Mouse (Mus musculus): ENCODE measurements around the gene Dlk1. TPM values are rescaled to one million over a fixed set of nuclear protein-coding genes. Genes with fewer than 3 reads are reported as not detected.

Gene Dlk1
- total RNA-seq (2014; rRNA removed) (not detected in 2 replicates), polyA plus RNA-seq (2012; rRNA removed) (0.05 TPM in 1 of 2 replicates, not detected in the other)

DNA sequence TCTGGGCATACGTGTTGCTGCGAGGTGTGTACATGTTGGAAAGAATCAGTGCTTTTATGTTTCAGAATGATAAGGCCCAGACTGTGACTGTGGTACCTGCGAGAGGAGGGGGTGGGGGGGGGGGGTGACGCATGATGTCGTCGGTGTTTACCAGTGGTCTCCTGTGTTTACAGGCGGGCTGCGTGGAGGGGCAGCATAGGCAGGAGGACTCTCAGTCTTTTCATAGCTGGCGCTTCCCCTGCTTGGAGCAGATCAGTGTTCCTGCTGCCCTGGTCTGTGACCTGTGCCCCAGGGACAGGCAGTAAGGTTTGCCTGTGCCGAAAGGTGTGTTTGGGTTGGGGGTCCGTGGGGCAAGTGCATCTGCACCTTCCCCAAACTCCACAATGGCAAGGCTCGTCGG is at the start of gene Dlk1:
Dlk1 (plus strand) TSS at position 232 of the 400 bp plus-strand sequence.
- H3K4me3 ChIP-seq (ENCODE audit: insufficient read depth, low read depth, low read length): no peak within 1 kb of the TSS
- no peak within 1 kb of the TSS for H3K27ac ChIP-seq (replicated peaks; ENCODE audit: insufficient read depth, low read depth, low read length)
- H3K79me2 ChIP-seq (ENCODE audit: control insufficient read depth, insufficient read depth, low read length): no peaks in the 10 kb centered on the region
- TF ChIP-seq CTCF (IDR thresholded peaks at IDR 0.05; ENCODE audit: low read depth, low read length) (no peak), POLR2A (IDR thresholded peaks at IDR 0.05; ENCODE audit: extremely low read depth, insufficient read depth, low read length) (no peak)
- whole genome bisulfite sequencing: 14% methylated on average over 13 of the region's 13 CpGs
- H3K9ac ChIP-seq (ENCODE audit: low read depth, low read length): no peak within 1 kb of the TSS
- H3K36me3 ChIP-seq (ENCODE audit: control insufficient read depth, insufficient read depth, low read length): no peaks in the 10 kb centered on the region
- DNase-seq (ENCODE audit: extremely low read depth, low read depth, low spot score): no peak
- peaks cover 4% of the 10 kb centered on the region; the same call in 1 of the 2 replicates for H3K27me3 ChIP-seq (ENCODE audit: control insufficient read depth, insufficient read depth, low read length)
- no peaks in the 10 kb centered on the region for H3K4me1 ChIP-seq (ENCODE audit: control insufficient read depth, insufficient read depth, low read length)

DNA sequence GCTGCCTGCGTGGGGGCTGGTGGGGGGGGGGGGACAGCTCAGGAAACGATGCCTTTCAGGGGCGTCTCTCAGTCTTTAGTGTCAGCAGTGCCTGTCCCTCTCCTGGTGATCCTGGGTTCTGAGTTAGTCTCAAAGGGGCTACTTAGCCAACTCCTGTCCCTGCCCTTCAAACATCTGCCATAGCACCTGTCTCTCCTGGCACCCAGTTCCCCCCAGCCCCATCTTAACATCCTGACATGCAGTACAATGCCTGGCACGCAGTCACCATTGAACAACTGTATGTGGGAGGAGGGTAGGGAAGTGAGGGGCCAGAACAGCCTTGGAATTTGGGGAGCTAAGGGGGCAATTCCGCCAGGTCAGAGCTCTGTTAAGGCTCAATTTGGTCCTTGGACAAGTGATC is 49.7 kb upstream of the Dlk1 start:
- H3K4me1 ChIP-seq (ENCODE audit: control insufficient read depth, insufficient read depth, low read length): no peaks in the 10 kb centered on the region
- no peaks in the 10 kb centered on the region for H3K36me3 ChIP-seq (ENCODE audit: control insufficient read depth, insufficient read depth, low read length)
- DNase-seq (ENCODE audit: extremely low read depth, low read depth, low spot score): no peak
- no peak overlapping the region for H3K9ac ChIP-seq (ENCODE audit: low read depth, low read length)
- H3K79me2 ChIP-seq (ENCODE audit: control insufficient read depth, insufficient read depth, low read length): no peaks in the 10 kb centered on the region
- no peak overlapping the region for H3K27ac ChIP-seq (replicated peaks; ENCODE audit: insufficient read depth, low read depth, low read length)
- 81% methylated on average over 5 of the region's 5 CpGs for WGBS
- H3K4me3 ChIP-seq (ENCODE audit: insufficient read depth, low read depth, low read length): no peak overlapping the region
- TF ChIP-seq CTCF (IDR thresholded peaks at IDR 0.05; ENCODE audit: low read depth, low read length) (no peak), POLR2A (IDR thresholded peaks at IDR 0.05; ENCODE audit: extremely low read depth, insufficient read depth, low read length) (no peak)
- no peaks in the 10 kb centered on the region for H3K27me3 ChIP-seq (ENCODE audit: control insufficient read depth, insufficient read depth, low read length)

DNA sequence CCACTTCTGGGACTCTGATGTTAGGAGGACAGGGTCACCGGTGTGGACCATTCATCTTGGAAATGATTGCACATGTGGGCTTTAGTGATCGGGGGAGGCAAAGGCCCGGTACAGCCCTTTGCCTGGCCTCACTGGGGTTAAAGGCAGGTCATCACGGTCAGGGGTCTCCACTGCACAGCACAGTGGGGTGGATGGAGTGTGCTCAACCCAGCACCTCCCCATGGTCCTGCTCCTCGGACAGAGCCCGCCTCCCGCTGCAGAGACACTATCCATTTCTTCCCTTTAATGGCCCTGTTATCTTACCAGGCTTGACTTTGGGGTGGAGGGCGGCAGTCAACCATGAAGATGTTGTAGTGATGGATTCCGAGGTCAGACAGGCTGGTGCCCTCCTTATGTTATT is 48.9 kb upstream of the Dlk1 start:
- Histone ChIP-seq H3K27me3 (ENCODE audit: control insufficient read depth, insufficient read depth, low read length) (no peaks in the 10 kb centered on the region), H3K79me2 (ENCODE audit: control insufficient read depth, insufficient read depth, low read length) (no peaks in the 10 kb centered on the region), H3K9ac (ENCODE audit: low read depth, low read length) (no peak overlapping the region), H3K4me3 (ENCODE audit: insufficient read depth, low read depth, low read length) (no peak overlapping the region), H3K36me3 (ENCODE audit: control insufficient read depth, insufficient read depth, low read length) (no peaks in the 10 kb centered on the region), H3K4me1 (ENCODE audit: control insufficient read depth, insufficient read depth, low read length) (no peaks in the 10 kb centered on the region), H3K27ac (replicated peaks; ENCODE audit: insufficient read depth, low read depth, low read length) (no peak overlapping the region)
- no peak for DNase-seq (ENCODE audit: extremely low read depth, low read depth, low spot score)
- WGBS: 86% methylated on average over 9 of the region's 9 CpGs
- TF ChIP-seq POLR2A (IDR thresholded peaks at IDR 0.05; ENCODE audit: extremely low read depth, insufficient read depth, low read length) (no peak), CTCF (IDR thresholded peaks at IDR 0.05; ENCODE audit: low read depth, low read length) (no peak)

DNA sequence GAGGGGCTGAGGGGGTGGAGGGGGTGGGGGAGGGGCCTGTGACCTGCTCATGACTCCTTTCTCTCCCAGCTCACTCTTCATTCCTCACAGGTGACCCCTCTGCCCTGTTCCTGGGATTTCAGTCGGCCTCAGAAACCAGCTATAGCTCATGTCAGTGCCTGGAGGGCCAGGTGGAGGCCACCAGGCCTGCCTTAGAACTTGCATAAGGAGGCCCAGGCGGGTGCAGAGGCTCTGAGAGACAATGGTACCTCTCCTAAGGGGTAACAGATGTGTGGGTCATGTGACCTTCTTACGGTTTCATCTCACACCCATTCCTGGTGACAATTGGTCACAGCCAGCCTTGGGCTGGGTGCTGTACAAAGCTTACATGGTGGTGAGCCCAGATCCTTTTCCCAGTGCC is 46.6 kb upstream of the Dlk1 start:
- no peak overlapping the region for H3K9ac ChIP-seq (ENCODE audit: low read depth, low read length)
- no peak overlapping the region for H3K4me3 ChIP-seq (ENCODE audit: insufficient read depth, low read depth, low read length)
- no peak overlapping the region for H3K27ac ChIP-seq (replicated peaks; ENCODE audit: insufficient read depth, low read depth, low read length)
- TF ChIP-seq CTCF (IDR thresholded peaks at IDR 0.05; ENCODE audit: low read depth, low read length): no peak
- TF ChIP-seq POLR2A (IDR thresholded peaks at IDR 0.05; ENCODE audit: extremely low read depth, insufficient read depth, low read length): no peak
- H3K4me1 ChIP-seq (ENCODE audit: control insufficient read depth, insufficient read depth, low read length): no peaks in the 10 kb centered on the region
- H3K36me3 ChIP-seq (ENCODE audit: control insufficient read depth, insufficient read depth, low read length): no peaks in the 10 kb centered on the region
- 71% methylated on average over 3 of the region's 3 CpGs for WGBS
- H3K27me3 ChIP-seq (ENCODE audit: control insufficient read depth, insufficient read depth, low read length): no peaks in the 10 kb centered on the region
- DNase-seq (ENCODE audit: extremely low read depth, low read depth, low spot score): no peak
- H3K79me2 ChIP-seq (ENCODE audit: control insufficient read depth, insufficient read depth, low read length): no peaks in the 10 kb centered on the region

DNA sequence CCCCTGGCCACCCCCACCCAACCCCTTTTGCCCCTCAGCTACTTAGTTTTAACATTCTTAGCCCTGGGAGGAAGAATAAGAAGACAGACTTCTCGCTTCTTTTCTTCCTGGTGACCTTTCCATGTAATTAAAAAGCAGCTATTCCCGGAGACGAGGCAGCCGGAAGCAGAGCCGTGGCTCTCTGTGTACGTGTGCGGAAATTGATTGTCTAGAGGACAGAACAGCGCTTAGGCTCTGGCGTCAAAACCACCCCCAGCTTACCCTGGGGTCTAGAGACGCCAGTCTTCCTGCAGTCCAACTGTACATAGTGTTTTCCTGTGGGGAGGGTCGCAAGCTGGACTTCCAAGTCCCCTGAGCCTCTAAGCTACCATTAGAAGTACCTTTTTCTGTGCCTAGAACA is 41.9 kb upstream of the Dlk1 start:
- no peak for DNase-seq (ENCODE audit: extremely low read depth, low read depth, low spot score)
- H3K4me3 ChIP-seq (ENCODE audit: insufficient read depth, low read depth, low read length): no peak overlapping the region
- WGBS: 60% methylated on average over 11 of the region's 11 CpGs
- no peaks in the 10 kb centered on the region for H3K27me3 ChIP-seq (ENCODE audit: control insufficient read depth, insufficient read depth, low read length)
- H3K27ac ChIP-seq (replicated peaks; ENCODE audit: insufficient read depth, low read depth, low read length): no peak overlapping the region
- no peaks in the 10 kb centered on the region for H3K36me3 ChIP-seq (ENCODE audit: control insufficient read depth, insufficient read depth, low read length)
- H3K4me1 ChIP-seq (ENCODE audit: control insufficient read depth, insufficient read depth, low read length): no peaks in the 10 kb centered on the region
- TF ChIP-seq CTCF (IDR thresholded peaks at IDR 0.05; ENCODE audit: low read depth, low read length): no peak
- TF ChIP-seq POLR2A (IDR thresholded peaks at IDR 0.05; ENCODE audit: extremely low read depth, insufficient read depth, low read length): no peak
- H3K79me2 ChIP-seq (ENCODE audit: control insufficient read depth, insufficient read depth, low read length): no peaks in the 10 kb centered on the region
- H3K9ac ChIP-seq (ENCODE audit: low read depth, low read length): no peak overlapping the region

DNA sequence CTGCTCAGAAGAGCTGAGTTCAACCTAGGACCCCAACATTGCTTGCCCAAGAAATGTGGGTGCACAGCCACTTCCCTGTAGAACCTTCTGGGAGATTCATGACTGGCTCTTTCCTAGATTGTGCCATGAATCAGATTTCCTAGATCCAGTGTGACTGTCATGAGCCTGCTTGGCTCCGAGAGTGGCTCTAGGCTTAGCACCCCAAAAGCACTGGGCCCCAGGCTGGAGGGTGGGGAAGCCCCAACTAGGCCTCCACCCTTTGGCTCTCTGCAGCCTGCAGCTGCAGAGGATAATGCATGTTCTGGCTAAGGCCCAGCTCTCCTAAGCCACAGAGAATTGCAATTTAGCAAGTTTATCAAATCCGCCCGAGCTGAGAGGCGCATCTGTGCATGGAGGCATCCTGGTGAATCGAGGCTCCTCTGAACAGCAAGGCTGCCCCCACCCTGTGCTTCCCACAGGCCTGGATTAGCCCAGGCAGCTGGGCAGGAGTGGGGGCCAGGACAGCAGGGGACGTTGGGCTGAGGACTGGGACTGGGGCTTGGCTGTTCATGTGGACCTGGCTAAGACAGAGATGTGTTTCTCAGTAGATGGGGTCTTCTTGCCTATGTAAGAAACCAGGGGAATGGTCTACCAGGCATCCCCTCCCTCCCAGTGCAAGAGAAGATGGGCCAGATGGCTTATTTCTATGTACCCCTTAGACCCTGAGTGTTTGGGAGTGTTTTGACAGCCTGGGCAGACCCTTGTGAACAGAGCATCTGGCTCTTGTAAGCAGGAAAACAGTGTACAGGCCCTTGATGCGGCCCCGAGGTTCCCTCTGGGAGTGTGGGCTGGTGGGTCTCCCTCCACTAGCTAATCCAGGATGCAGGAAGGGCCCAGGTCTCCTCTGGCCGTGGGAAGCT is 41.2 kb upstream of the Dlk1 start:
- DNase-seq (ENCODE audit: extremely low read depth, low read depth, low spot score): no peak
- 80% methylated on average over 9 of the region's 9 CpGs for WGBS

More for the DNA sequence above, 41.2 kb upstream of the Dlk1 start:
- no peaks in the 10 kb centered on the region for H3K36me3 ChIP-seq (ENCODE audit: control insufficient read depth, insufficient read depth, low read length)
- no peak overlapping the region for H3K27ac ChIP-seq (replicated peaks; ENCODE audit: insufficient read depth, low read depth, low read length)
- H3K27me3 ChIP-seq (ENCODE audit: control insufficient read depth, insufficient read depth, low read length): no peaks in the 10 kb centered on the region
- no peaks in the 10 kb centered on the region for H3K79me2 ChIP-seq (ENCODE audit: control insufficient read depth, insufficient read depth, low read length)
- H3K9ac ChIP-seq (ENCODE audit: low read depth, low read length): no peak overlapping the region
- TF ChIP-seq CTCF (IDR thresholded peaks at IDR 0.05; ENCODE audit: low read depth, low read length) (no peak), POLR2A (IDR thresholded peaks at IDR 0.05; ENCODE audit: extremely low read depth, insufficient read depth, low read length) (no peak)
- H3K4me1 ChIP-seq (ENCODE audit: control insufficient read depth, insufficient read depth, low read length): no peaks in the 10 kb centered on the region
- H3K4me3 ChIP-seq (ENCODE audit: insufficient read depth, low read depth, low read length): no peak overlapping the region

Data from liver, adult 2 months (tissue).